Comparison of ENCODE assay signal across 7 mouse cellular contexts in genomic region chr17:34981690-34982180, GRCm38 (mm10). TPM values are rescaled to one million over a fixed set of nuclear protein-coding genes. Genes with fewer than 3 reads are reported as not detected.
DNase-seq lines count a peak whose midpoint lies in the region; ATAC-seq lines count a peak whose summit lies in the region.

Gene Lsm2, plus strand, starts transcription at chr17:34981862.

- peak within 1 kb of the TSS; percentile 98 for H3K27ac ChIP-seq in embryonic facial prominence, embryonic 11.5 days (replicated peaks; ENCODE audit: low read depth, low read length)
- H3K27ac ChIP-seq in limb, embryonic 11.5 days (replicated peaks; ENCODE audit: low read depth, low read length): peak within 1 kb of the TSS; percentile 96
- peak within 1 kb of the TSS; percentile 96 for H3K27ac ChIP-seq in midbrain, embryonic 14.5 days (replicated peaks; ENCODE audit: low read depth, low read length)

- ATAC-seq in embryonic facial prominence, embryonic 11.5 days (replicated peaks; ENCODE audit: insufficient number of reproducible peaks, low FRiP score, low TSS enrichment, low read depth): peak; percentile 91
- peak; percentile 93 for ATAC-seq in limb, embryonic 11.5 days (ENCODE audit: insufficient number of reproducible peaks, low FRiP score, low TSS enrichment, low read depth)
- peak; percentile 96 for ATAC-seq in midbrain, embryonic 14.5 days (ENCODE audit: low FRiP score, low TSS enrichment)

- under 1% methylated on average over 58 of the region's 58 CpGs for WGBS in embryonic facial prominence, embryonic 11.5 days
- under 1% methylated on average over 57 of the region's 58 CpGs for WGBS in limb, embryonic 11.5 days
- WGBS in midbrain, embryonic 14.5 days: under 1% methylated on average over 58 of the region's 58 CpGs

- H3K36me3 ChIP-seq in embryonic facial prominence, embryonic 11.5 days (replicated peaks; ENCODE audit: control insufficient read depth, insufficient read depth, low read depth, low read length): peaks cover 2% of the 10 kb centered on the region
- H3K36me3 ChIP-seq in limb, embryonic 11.5 days (ENCODE audit: control insufficient read depth, insufficient read depth, low read length): peaks cover 9% of the 10 kb centered on the region; the same call in 1 of the 2 replicates
- H3K36me3 ChIP-seq in midbrain, embryonic 14.5 days (ENCODE audit: control insufficient read depth, insufficient read depth, low read length): peaks cover 16% of the 10 kb centered on the region

- peak; percentile 94 for DNase-seq in adrenal gland, postnatal 14 days
- peak; percentile 95 for DNase-seq in embryonic facial prominence, embryonic 11.5 days (ENCODE audit: low spot score)
- peak; percentile 99 for DNase-seq in heart, adult 11 months
- peak; percentile 95 for DNase-seq in kidney, adult 18-20 months
- peak; percentile 91 for DNase-seq in limb, embryonic 11.5 days (ENCODE audit: low spot score)
- DNase-seq in midbrain, embryonic 14.5 days: peak; percentile 96
- DNase-seq in spleen, adult 18-20 months: peak; percentile 83 to 84

- no peaks in the 10 kb centered on the region for H3K27me3 ChIP-seq in embryonic facial prominence, embryonic 11.5 days (ENCODE audit: control insufficient read depth, insufficient read depth, low read length)
- no peaks in the 10 kb centered on the region for H3K27me3 ChIP-seq in limb, embryonic 11.5 days (ENCODE audit: control insufficient read depth, insufficient read depth, low read length)
- H3K27me3 ChIP-seq in midbrain, embryonic 14.5 days (ENCODE audit: control insufficient read depth, insufficient read depth, low read length): no peaks in the 10 kb centered on the region

- 0 out of 2 replicates have a peak, but pooled peaks cover 3% of the 10 kb centered on the region for H3K4me1 ChIP-seq in embryonic facial prominence, embryonic 11.5 days (ENCODE audit: control insufficient read depth, insufficient read depth, low read length)
- peaks cover 8% of the 10 kb centered on the region for H3K4me1 ChIP-seq in limb, embryonic 11.5 days (ENCODE audit: control insufficient read depth, insufficient read depth, low read length)
- H3K4me1 ChIP-seq in midbrain, embryonic 14.5 days (ENCODE audit: control insufficient read depth, insufficient read depth, low read length): peaks cover 12% of the 10 kb centered on the region

- no peaks in the 10 kb centered on the region for H3K9me3 ChIP-seq in embryonic facial prominence, embryonic 11.5 days (replicated peaks; ENCODE audit: control insufficient read depth, low read length)
- no peaks in the 10 kb centered on the region for H3K9me3 ChIP-seq in limb, embryonic 11.5 days (ENCODE audit: control insufficient read depth, low read length)
- no peaks in the 10 kb centered on the region for H3K9me3 ChIP-seq in midbrain, embryonic 14.5 days (ENCODE audit: control insufficient read depth, low read length)

- peak within 1 kb of the TSS; percentile 89 for H3K4me3 ChIP-seq in embryonic facial prominence, embryonic 11.5 days (ENCODE audit: low read depth, low read length)
- H3K4me3 ChIP-seq in limb, embryonic 11.5 days (ENCODE audit: low read depth, low read length): peak within 1 kb of the TSS; percentile 92
- peak within 1 kb of the TSS; percentile 82 for H3K4me3 ChIP-seq in midbrain, embryonic 14.5 days (replicated peaks; ENCODE audit: low read depth, low read length)

- peak within 1 kb of the TSS; percentile 76 for H3K4me2 ChIP-seq in embryonic facial prominence, embryonic 11.5 days (ENCODE audit: low read depth, low read length)
- peak within 1 kb of the TSS; percentile 81 for H3K4me2 ChIP-seq in limb, embryonic 11.5 days (ENCODE audit: low read depth, severe bottlenecking)
- peak within 1 kb of the TSS; percentile 96 for H3K4me2 ChIP-seq in midbrain, embryonic 14.5 days (ENCODE audit: low read length)

- peak within 1 kb of the TSS; percentile 96 for H3K9ac ChIP-seq in embryonic facial prominence, embryonic 11.5 days (replicated peaks; ENCODE audit: low read length)
- H3K9ac ChIP-seq in limb, embryonic 11.5 days (ENCODE audit: low read length): peak within 1 kb of the TSS; percentile 87
- peak within 1 kb of the TSS; percentile 84 for H3K9ac ChIP-seq in midbrain, embryonic 14.5 days (replicated peaks; ENCODE audit: low read length)

RNA-seq across cellular contexts. Expression of gene Lsm2, which starts in this region (rescaled TPM):
- 39.4 and 44.2 TPM in 2 replicates for total RNA-seq in adrenal gland, postnatal 14 days (2021)
- polyA plus RNA-seq in embryonic facial prominence, embryonic 11.5 days (2014; fragmentation: Nextera tagmentation; extraction: Ambion mirVana): 219 and 241 TPM in 2 replicates
- 266 and 271 TPM in 2 replicates for polyA plus RNA-seq in limb, embryonic 11.5 days (2014; fragmentation: Nextera tagmentation; extraction: Ambion mirVana)
- 103 and 110 TPM in 2 replicates for polyA plus RNA-seq in midbrain, embryonic 14.5 days (2014; fragmentation: Nextera tagmentation; extraction: Ambion mirVana)

Comparison
In these comparisons a context has a peak if more than half of its experiments do, and no peak if none do; other contexts are left out.
1. Peak in every context shown above with its lines: DNase-seq, ATAC-seq, H3K4me3 ChIP-seq and H3K27ac ChIP-seq.